Mouse (Mus musculus) embryonic facial prominence, embryonic 11.5 days (tissue): ENCODE data around the gene Gm28557. TPM values are rescaled to one million over a fixed set of nuclear protein-coding genes. Genes with fewer than 3 reads are reported as not detected.
"Not testable (repeated sequence)": the region's sequence is repeated elsewhere in the genome, so short reads cannot be mapped to it uniquely, and the experiment has no call there.

Source experiments
- ATAC-seq: fragments of 200-750 bp; cut with Nextera tagmentation; replicated peaks from 2 replicates; pipeline ENCODE4 v1.8.0; 2017; ENCODE audit warnings: low read depth; ENCODE audit not compliant: insufficient number of reproducible peaks, low FRiP score, low TSS enrichment
- DNase-seq: peaks from one replicate; pipeline ENCODE4 v3.0.0-alpha.2; 2015; ENCODE audit warnings: low spot score
- H3K27ac ChIP-seq: fragments of 300-500 bp; sonication (generic); replicated peaks from 2 replicates; pipeline ENCODE4 v1.5.1; 2014; ENCODE audit warnings: mild to moderate bottlenecking, low read depth, low read length, control low read depth
- H3K27me3 ChIP-seq: fragments of 300-500 bp; sonication (generic); 2 replicates; pipeline ENCODE4 v1.6.1; 2014; ENCODE audit warnings: mild to moderate bottlenecking, low read length, moderate library complexity, mixed read lengths; ENCODE audit not compliant: control insufficient read depth, insufficient read depth
- H3K36me3 ChIP-seq: fragments of 300-500 bp; sonication (generic); replicated peaks from 2 replicates; pipeline ENCODE4 v1.6.1; 2014; ENCODE audit warnings: low read depth, mild to moderate bottlenecking, low read length, moderate library complexity, mixed read lengths; ENCODE audit not compliant: control insufficient read depth, insufficient read depth
- H3K4me1 ChIP-seq: fragments of 300-500 bp; sonication (generic); 2 replicates; pipeline ENCODE4 v1.6.1; 2014; ENCODE audit warnings: low read length, mixed read lengths; ENCODE audit not compliant: control insufficient read depth, insufficient read depth
- H3K4me2 ChIP-seq: fragments of 300-500 bp; sonication (generic); 2 replicates; pipeline ENCODE4 v1.6.1; 2014; ENCODE audit warnings: low read depth, mild to moderate bottlenecking, control low read depth, low read length, moderate library complexity
- H3K4me3 ChIP-seq: fragments of 300-500 bp; sonication (generic); 2 replicates; pipeline ENCODE4 v1.5.1; 2014; ENCODE audit warnings: low read depth, low read length, control low read depth
- H3K9ac ChIP-seq: fragments of 300-500 bp; sonication (generic); replicated peaks from 2 replicates; pipeline ENCODE4 v1.6.1; 2014; ENCODE audit warnings: mild to moderate bottlenecking, control low read depth, low read length
- H3K9me3 ChIP-seq: fragments of 300-500 bp; sonication (generic); replicated peaks from 2 replicates; pipeline ENCODE4 v1.6.1; 2016; ENCODE audit warnings: mild to moderate bottlenecking, low read length, inconsistent platforms, mixed read lengths; ENCODE audit not compliant: control insufficient read depth
- WGBS: fragments of 180-500 bp; shearing (Covaris S2); extraction: QIAGEN DNeasy Blood & Tissue Kit; methylation state at CpG from one replicate; pipeline ENCODE4 v1.1.7; 2014; 5-methylcytosine and 5-hydroxymethylcytosine counted together
- polyA plus RNA-seq: library from polyadenylated mRNA; unstranded; fragments of >200 nt; fragmentation: Nextera tagmentation; extraction: Ambion mirVana; gene quantifications from 2 replicates; pipeline ENCODE4 v1.2.1, GENCODE M21; 2014

The Gm28557 gene
- 2.1 and 3.2 TPM in 2 replicates for polyA plus RNA-seq

DNA sequence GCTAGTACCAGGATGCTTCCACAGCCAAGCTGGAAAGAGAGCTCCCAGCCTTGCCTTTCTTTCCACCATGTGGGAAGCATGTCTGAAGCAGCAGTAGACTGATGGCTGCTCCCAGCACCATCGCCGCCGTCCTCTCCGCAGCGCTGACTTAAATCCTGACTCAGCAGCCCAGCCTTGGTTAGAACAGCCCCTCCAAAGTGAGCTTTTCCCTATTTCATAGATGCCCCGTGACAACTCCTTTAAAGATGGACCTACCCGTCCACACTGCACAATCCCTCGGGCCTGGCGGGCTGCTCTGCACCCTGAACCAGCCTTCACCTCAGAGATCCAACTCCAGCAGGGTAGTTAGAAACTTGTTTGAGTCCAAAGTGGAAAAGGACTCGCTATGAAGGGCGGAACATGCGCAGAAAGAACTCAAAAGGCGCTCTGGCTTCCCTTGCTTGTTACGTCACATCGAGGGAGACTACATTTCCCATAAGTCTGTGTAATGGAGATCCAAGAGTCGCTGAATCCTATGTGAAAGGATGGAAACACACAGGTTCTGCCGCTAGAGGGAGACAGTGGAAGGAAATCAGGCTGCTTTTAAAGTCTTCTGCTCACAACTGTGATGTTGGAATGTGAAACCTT is at the start of gene Gm28557:
TSS of gene Gm28557 (minus strand) at position 411 of the 627 bp plus-strand sequence.
- ATAC-seq (peak; percentile 94), DNase-seq (peak; percentile 98)
- no peak within 1 kb of the TSS for H3K27ac ChIP-seq
- peaks cover 3% of the 10 kb centered on the region; the same call in 1 of the 2 replicates for H3K36me3 ChIP-seq
- H3K9ac ChIP-seq, result peak within 1 kb of the TSS; percentile 79
- H3K4me3 ChIP-seq, result peak within 1 kb of the TSS; percentile 59
- no peaks in the 10 kb centered on the region for H3K9me3 ChIP-seq
- H3K27me3 ChIP-seq, result no peaks in the 10 kb centered on the region
- WGBS, result 0% methylated on average over 17 of the region's 17 CpGs
- no peaks in the 10 kb centered on the region for H3K4me1 ChIP-seq
- peak within 1 kb of the TSS; percentile 67 for H3K4me2 ChIP-seq

DNA sequence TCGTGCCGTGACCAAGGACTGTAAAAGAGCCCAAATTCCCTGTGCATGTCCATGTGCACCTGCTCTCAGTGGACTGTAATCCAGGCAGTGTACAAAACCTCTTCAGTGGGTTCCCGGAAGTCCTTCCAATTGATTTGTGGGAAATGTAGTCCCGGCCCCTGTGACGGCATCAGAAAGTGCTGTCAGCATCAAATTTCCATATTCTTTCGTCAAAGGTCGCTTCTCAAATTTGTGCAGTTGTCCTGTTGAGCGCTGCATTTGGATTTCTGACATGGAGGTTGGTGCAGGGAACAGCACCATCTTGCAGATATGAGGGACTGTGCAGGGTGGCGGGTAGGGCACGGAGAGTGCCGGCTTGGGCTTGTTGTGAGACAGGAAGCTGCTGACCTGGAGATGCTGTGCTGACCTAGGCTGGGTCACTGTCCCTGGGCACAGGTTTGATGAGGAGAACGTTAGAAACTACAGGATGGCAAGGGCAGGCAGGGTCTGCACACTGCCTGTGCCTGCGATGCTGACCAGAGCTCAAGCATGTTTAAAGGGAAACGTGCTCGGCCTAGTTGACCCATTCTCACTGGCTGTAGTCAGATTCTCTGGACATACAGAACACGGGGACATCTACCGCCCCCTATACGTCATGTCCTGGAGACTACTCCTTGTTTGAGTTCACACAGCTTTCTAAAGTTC is 19.8 kb upstream of the Gm28557 start:
- H3K9ac ChIP-seq, result peak overlapping the region; percentile 61
- no peaks in the 10 kb centered on the region for H3K9me3 ChIP-seq
- no peaks in the 10 kb centered on the region for H3K27me3 ChIP-seq
- H3K4me2 ChIP-seq, result peak overlapping the region; percentile 37
- DNase-seq, result peak; percentile 92
- no peak overlapping the region for H3K27ac ChIP-seq
- no peaks in the 10 kb centered on the region for H3K4me1 ChIP-seq
- peak overlapping the region; percentile 50 for H3K4me3 ChIP-seq
- WGBS, result 2% methylated on average over 18 of the region's 18 CpGs
- H3K36me3 ChIP-seq, result no peaks in the 10 kb centered on the region
- peak; percentile 97 for ATAC-seq

DNA sequence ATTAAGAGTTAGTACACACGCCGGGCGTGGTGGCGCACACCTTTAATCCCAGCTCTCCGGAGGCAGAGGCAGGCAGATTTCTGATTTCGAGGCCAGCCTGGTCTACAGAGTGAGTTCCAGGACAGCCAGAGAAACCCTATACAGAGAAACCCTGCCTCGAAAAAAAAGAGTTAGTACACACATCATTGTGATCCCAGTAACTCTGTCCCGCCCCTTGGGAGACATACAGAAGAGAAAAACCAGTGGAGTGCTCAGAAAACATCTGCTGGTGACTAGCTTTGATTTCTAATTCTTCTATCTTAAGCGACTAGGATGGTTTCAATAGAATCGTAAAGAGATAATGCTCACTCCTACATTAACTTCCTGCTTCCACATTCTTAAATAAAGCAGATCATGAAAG is 19.1 kb upstream of the Gm28557 start:
- H3K4me1 ChIP-seq, H3K9ac ChIP-seq, H3K9me3 ChIP-seq, ATAC-seq, H3K27ac ChIP-seq, H3K4me3 ChIP-seq, H3K36me3 ChIP-seq, DNase-seq, H3K27me3 ChIP-seq, H3K4me2 ChIP-seq: not testable (repeated sequence)
- WGBS, result 78% methylated on average over 10 of the region's 10 CpGs

DNA sequence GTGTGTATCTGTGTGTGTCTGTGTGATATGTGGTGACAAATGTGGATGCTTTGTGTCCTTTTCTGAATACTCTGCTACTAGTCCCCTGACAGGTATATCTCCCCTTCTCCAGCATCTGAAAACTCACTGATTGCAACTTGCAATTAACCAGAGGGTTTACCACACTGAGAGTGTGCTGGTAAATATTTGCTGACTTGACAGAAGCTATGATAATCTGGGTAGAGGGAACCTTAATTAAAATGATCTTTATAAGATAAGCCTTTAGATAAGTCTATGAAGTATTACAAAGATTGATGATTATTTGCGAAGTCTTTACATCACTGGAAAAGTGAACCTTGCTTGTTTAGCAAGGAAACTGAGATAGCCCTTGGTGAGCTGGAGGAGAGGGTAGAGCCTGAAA is 16.1 kb upstream of the Gm28557 start:
- Histone ChIP-seq H3K4me2 (no peak overlapping the region), H3K9me3 (no peaks in the 10 kb centered on the region), H3K27me3 (no peaks in the 10 kb centered on the region), H3K9ac (no peak overlapping the region), H3K4me1 (no peaks in the 10 kb centered on the region), H3K4me3 (no peak overlapping the region), H3K36me3 (no peaks in the 10 kb centered on the region), H3K27ac (no peak overlapping the region)
- WGBS, result 91% methylated on average over 1 of the region's 1 CpGs
- no peak for DNase-seq
- ATAC-seq, result no peak

DNA sequence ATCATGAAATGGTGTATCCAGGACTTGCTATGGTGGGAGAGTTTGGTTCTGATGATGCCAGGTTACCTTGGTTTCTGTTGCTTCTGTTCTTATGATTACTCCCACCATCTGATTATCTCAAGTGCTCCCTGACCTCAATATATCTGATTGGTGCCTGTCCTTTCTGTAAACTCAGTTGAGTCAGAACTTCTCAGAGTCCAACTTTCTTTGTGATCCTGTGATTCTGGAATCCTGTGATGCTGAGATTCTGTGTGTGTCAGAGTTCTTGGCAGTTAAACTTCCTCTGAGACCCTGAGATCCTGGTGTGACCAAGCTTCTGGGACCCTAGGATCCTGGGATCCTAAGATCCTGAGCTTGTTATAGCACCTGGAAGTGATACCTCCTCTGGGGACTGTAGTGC is 13.0 kb upstream of the Gm28557 start, which contains the start of gene Zfp759:
TSS of gene Zfp759 (plus strand) at position 301 of the 400 bp plus-strand sequence.
- H3K36me3 ChIP-seq, H3K4me2 ChIP-seq, H3K4me1 ChIP-seq, ATAC-seq, H3K9ac ChIP-seq, H3K9me3 ChIP-seq, H3K27me3 ChIP-seq, H3K4me3 ChIP-seq, DNase-seq, H3K27ac ChIP-seq: not testable (repeated sequence)

DNA sequence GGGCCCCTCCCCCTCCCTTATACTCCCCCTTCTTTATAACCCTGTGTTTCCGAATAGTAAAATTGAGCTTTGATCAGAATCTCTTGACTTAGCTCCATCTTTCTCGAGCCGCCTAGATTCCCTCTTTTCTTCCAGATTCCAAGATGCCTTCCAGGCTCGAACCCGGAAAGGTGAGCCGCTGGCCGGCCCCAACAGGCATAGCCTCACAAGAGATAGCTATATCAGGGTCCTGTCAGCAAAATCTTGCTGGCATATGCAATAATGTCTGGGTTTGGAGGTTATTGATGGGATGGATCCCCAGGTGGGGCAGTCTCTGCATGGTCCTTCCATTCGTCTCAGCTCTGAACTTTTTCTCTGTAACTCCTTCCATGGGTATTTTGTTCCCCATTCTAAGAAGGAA is 7.8 kb upstream of the Gm28557 start, which contains the start of gene Rslcan18:
TSS of gene Rslcan18 (minus strand) at position 101 of the 400 bp plus-strand sequence.
- not testable (repeated sequence) for H3K27ac ChIP-seq, H3K9ac ChIP-seq, H3K27me3 ChIP-seq, H3K36me3 ChIP-seq, H3K9me3 ChIP-seq, ATAC-seq, H3K4me1 ChIP-seq, H3K4me2 ChIP-seq, DNase-seq, H3K4me3 ChIP-seq
- WGBS, result 91% methylated on average over 8 of the region's 8 CpGs

DNA sequence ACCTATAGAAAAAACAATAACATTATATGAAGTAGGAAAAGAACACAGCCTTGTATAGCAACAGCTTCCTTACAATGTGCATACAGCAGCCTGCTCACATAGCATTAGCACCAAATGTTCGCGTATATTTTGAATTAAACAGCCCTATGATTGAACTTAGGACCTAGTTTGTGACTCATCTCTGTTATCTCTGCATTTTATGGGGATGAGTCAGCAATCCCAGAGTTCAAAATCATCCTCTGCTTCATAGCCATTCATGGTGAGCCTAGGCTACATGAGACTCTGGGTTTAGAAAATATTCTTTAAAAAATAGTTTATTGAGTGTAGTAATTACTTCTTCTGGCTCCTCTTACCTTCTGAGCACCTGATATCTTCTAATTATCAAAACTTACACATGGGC is 4.9 kb upstream of the Gm28557 start:
- DNase-seq, result no peak
- H3K27me3 ChIP-seq, result no peaks in the 10 kb centered on the region
- no peak overlapping the region for H3K9ac ChIP-seq
- 94% methylated on average over 2 of the region's 2 CpGs for WGBS
- H3K9me3 ChIP-seq, result no peaks in the 10 kb centered on the region
- no peak overlapping the region for H3K27ac ChIP-seq
- no peak overlapping the region for H3K4me3 ChIP-seq
- H3K4me2 ChIP-seq, result no peak overlapping the region
- ATAC-seq, result no peak
- no peaks in the 10 kb centered on the region for H3K4me1 ChIP-seq
- no peaks in the 10 kb centered on the region for H3K36me3 ChIP-seq

DNA sequence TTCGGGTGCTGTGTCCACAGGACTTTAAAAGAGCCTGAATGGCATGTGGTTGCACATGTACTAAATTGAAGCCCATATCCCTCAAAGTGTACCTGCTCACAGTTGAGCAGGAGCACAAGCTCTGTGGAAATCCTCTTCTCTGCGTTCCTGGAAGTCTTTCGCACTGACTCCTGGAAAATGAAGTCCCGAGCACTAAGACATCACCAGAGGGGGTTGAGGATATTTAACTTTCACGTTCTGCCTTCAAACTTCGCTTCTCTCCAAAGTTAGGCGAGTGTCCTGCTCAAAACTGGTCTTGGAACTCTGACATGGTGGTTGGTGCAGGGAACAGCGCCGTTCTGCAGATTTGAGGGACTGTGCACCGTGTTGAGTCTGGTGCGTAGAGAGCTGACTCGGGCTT is 3.7 kb upstream of the Gm28557 start:
- Histone ChIP-seq H3K9me3 (no peaks in the 10 kb centered on the region), H3K4me1 (no peaks in the 10 kb centered on the region), H3K27ac (no peak overlapping the region), H3K27me3 (no peaks in the 10 kb centered on the region), H3K36me3 (no peaks in the 10 kb centered on the region), H3K4me2 (no peak overlapping the region), H3K9ac (no peak overlapping the region), H3K4me3 (no peak overlapping the region)
- ATAC-seq, result no peak
- 84% methylated on average over 12 of the region's 12 CpGs for WGBS
- DNase-seq, result no peak
